Mouse (Mus musculus) heart, adult 18-20 months (tissue): ENCODE data around the gene Gm38431. TPM values are rescaled to one million over a fixed set of nuclear protein-coding genes. Genes with fewer than 3 reads are reported as not detected.
"Not testable (repeated sequence)": the region's sequence is repeated elsewhere in the genome, so short reads cannot be mapped to it uniquely, and the experiment has no call there.

Source experiments
- DNase-seq, 2 experiments: peaks; one replicate each; pipeline ENCODE4 v3.0.0; 2021 to 2022; ENCODE audit warnings: mixed read lengths in 1 of 2
- total RNA-seq, 2 experiments: library from RNA; stranded (reverse); gene quantifications; 2 replicates each; pipeline ENCODE4 v1.2.3; 2021

The Gm38431 gene
- total RNA-seq, 2 experiments from 2014 or later: 0.27 to 0.31 TPM

DNA sequence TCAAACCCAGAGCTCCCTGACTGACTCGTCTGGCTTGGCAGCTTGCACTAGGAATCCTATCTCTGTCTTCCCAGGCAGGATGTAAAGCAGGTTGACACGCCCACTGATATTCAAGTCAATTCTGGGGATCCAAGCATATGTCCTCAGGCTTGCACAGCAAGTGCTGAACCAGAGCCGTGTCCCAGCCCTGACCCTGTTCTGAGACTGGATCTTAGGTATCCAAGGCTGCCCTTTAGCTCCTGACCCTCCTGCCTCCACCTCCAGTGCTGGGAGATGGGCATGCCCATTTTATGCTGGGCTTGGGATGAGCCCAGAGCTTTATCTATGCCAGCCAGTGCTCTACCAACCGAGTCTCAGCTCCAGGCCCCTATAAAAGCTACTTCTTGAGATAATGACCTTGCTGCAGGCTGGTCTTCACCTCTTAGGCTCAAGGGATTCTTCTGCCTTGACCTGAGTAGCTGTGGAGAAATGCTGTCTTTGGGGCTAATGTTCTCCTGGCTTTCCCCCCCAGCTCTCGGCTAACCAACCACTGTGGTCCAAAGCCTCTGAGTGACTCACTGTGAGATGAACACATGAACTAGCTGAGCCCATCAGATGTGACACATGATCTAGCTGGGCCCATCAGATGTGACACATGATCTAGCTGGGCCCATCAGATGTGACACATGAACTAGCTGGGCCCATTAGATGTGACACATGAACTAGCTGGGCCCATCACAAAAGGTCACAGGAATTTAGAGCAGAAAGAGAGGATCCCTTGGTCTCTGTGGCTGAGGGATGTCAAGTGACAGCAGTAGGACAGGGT, 14.2 kb upstream of the Gm38431 start:
- DNase-seq: no peak

DNA sequence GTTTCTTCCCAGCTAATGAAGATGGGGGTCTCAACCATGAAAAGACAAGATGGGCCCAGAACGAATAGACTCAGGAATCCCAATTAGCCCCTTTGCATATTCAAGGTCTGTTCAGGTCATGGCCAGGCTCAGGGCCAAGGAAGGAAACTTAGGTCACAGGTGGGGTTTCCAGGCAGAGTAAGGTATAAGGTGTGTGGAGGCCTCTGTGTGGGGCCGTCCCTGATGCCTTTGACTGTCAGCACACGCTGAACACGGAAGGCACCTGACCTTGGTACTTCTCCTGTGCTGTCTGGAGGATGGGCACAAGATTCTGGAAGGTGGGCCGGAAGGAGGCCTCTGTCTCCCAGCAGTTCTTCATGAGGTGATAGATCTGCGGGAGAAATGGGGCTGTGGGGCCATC, 13.0 kb upstream of the Gm38431 start:
- DNase-seq: no peak

DNA sequence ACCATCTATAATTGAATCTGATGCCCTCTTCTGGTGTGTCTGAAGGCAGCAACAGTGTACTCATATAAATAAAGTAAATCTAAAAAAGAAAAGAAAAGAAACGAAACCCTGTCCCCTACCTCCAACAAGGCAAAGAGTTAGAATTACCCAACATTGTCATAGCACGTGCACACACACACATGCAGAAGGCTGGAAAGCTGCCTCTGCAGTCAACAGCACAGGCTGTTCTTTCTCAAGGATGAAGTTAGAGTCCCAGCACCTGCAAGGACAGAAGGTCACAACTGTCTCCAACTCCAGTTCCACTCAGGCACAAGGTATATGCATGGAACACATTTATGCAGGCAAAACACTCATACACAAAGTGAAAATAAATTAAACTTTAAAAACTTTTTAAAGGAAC, 10.3 kb upstream of the Gm38431 start:
- no peak for DNase-seq

DNA sequence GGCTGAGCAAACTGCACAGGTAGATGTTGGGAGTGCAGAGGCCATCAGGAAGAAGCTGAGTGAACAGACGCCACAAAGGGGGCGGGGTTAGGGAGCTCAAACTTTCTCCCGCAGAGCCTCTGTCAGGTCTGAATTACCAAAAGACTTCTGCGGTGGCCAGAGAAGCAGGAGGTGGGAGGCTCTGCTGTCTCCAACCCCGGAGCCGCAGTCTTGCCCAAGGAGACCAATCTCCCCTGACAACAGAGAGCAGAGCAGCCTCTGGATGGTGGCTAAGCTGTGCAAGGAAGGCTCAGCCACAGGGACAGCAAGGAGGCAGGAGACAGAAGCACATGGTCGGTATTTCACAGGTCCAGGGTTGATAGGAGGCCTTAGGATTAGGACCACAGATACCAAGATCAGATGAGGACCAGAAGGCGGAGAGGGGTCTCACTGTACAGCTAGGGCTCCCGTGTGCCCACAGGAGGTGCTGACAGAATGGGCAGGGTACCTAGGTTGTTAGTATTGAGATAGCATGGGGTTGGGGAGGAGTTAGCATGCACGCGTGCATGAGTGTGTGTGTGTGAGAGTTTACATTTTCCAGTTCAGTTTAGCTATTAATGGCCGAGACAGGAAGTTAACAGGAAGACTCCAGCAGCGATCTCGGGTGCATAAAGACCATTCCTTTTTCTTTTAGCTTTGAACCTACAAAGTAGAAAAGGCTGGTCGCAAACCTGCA, 8.8 kb upstream of the Gm38431 start:
- no peak for DNase-seq

GRCm38 (mm10) chr9:21097793-21098192, 6.0 kb upstream of the Gm38431 start:
- peak in 1 of 2 experiments; percentile 25 for DNase-seq

GRCm38 (mm10) chr9:21095958-21096357, 4.2 kb upstream of the Gm38431 start:
- no peak for DNase-seq

- no peak for DNase-seq
Measured at GRCm38 (mm10) chr9:21093423-21093822, 1.6 kb upstream of the Gm38431 start.

- DNase-seq: peak in 1 of 2 experiments; percentile 20
Measured at GRCm38 (mm10) chr9:21090972-21091706, 658 bp downstream of the Gm38431 start.

DNA sequence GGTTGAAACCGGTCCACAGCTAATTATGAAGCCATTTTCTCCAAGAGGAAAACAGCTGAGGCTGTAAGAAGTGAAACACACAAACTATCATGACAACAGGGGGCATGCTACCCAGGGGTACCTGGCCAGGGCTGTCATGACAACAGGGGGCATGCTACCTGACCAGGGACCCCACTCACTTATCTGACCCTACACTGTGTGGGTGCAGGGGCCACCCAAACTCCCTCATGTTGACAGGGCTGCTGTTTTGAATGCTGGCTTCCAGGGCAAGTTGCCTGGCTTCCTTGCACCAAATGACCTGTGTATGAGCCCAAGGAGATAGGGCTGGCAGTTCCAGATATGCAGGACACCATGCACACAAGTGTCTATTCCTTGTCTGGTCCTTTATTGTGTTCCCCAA, 1.3 kb downstream of the Gm38431 start:
- no peak for DNase-seq

GRCm38 (mm10) chr9:21083324-21083723, 8.5 kb downstream of the Gm38431 start:
- no peak for DNase-seq

DNA sequence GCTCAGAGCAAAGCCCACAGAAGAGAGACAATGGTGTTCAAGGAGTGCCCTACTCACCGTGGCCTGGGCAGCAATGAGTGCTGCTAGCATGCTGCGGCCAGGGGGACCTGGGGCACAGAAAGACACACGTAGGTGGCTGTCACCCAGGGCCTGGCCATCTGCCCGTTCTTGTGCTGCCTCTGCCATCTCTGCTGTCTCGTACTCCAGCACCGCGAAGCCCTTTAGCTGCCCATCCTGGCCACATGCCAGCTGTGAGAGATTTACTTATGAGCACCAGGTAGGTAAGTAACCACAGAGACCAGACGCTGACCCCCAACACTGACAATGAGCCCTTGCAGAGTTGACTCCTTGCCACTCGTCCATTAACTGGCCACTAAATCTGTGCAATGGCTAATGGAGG, 10.7 kb downstream of the Gm38431 start:
- DNase-seq: no peak

- no peak for DNase-seq
Measured at GRCm38 (mm10) chr9:21075625-21076024, 16.2 kb downstream of the Gm38431 start.

- no peak for DNase-seq
Measured at GRCm38 (mm10) chr9:21074173-21074572, 17.6 kb downstream of the Gm38431 start.

DNA sequence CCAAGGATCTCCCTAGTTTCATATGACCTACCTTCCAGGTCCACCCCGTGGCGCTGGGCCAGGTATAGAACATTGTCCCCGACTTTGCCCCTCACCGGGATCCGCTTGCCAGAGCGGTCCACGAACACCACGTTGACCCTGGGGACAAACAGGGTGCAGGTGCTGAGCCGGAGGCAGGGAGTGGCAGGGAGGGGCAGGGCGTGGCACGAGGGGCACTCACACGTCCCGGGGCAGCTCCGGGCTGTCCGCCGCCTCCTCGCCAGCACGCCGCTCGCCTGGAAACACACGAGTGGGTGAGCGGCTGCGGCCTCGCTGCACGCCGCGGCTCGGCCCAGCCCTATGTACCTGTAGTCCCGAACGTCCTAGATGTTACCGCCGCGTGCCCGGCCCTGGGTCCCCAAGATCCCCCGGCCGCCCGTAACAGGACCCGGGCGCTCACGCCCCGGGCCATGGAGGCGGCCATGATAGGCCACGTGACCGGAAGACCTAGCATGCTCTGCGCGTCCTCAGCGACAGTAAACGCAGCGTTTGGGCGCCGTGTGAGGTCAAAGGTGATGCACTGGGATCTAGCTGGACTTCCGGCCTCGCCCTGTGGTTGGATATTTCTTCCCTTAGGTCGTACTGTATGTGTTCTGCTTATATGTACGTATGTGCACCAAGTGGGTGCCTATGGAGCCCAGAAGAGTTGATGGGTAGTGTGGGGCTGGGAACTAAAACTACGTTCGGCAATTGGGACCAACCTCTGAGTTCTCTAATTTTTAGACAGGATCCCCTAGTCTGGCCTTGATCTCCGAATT, 18.6 kb downstream of the Gm38431 start, which contains the start of the genes Gm49373 and Fdx1l:
Gm49373 (minus strand) TSS at position 53 of the 797 bp plus-strand sequence.
Fdx1l (minus strand) TSS at position 571 of the 797 bp plus-strand sequence.
- peak; percentile 93 for DNase-seq

DNA sequence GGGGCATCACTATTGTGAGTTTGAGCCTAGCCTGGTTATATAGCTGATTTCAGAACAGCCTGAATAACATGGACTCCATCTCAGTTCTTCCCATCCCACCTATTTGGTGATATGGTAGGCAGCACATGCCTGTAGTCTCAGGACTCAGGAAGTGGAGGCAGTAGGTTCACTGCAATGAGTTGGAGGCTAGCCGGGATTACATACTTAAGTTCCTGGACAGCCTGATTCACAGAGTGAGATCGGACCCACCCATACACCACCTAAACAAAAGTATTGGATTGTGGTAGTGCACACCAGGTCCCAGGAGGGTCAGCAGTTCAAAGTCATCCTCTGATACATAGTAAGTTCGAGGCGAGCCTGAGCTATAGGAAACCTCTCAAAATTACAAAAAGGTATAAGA, 19.2 kb downstream of the Gm38431 start:
- DNase-seq: no peak

DNA sequence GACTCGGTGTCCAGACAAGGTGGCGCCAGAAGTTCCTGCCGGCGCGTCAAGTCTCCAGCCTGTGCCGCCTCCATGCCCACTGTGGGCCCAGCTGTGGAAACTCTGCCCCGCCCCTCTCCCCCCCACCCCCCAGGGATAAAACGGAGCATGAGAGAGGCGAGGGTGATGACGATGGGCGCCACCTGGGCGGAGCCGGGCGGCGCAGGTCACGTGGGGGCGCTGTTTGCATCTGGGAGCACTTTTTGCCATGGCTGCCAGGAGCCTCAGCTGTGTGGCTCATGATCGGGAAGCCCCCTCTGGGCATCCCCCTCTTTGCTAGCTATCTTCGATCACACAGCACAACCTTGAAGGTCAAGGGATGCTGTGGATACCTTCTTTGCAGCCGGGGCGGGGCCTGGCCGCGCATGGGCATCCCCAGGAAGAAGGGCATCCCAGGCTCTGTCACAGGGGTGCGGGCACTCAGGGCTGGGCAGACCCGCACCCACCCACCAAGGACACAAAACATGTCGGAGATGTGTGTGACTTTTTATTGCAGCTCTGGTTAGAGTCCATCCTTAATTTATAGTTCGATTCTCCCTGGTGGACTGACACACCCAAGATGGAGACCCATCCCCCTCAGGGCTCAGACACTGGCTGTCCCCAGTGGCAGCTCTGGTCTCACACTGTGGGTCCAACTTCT, 24.7 kb downstream of the Gm38431 start, which contains the start of gene Zglp1:
Zglp1 (minus strand) TSS at position 88 of the 679 bp plus-strand sequence.
- no peak for DNase-seq

- DNase-seq: no peak
Measured at GRCm38 (mm10) chr9:21062928-21063327, 28.9 kb downstream of the Gm38431 start.

DNA sequence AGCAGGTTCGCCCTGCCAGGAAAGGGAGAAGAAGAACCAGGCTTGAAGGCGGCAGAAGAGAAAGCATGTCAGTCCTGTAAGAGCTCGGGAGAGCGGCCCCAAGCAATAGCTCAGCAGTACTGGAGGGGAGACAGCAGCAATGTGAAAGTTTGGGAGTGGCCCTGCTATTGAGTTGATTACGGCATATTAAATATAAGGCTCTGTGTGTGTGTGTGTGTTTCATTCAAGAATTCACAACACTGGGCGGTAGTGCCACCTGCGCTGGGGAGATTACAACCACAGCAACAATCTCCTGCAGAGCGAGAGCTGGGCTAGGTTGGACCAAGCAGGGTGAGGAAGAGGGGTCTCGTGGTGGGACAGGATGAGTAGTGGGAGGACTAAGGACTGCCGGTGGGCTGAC, 40.2 kb downstream of the Gm38431 start:
- DNase-seq: no peak

DNA sequence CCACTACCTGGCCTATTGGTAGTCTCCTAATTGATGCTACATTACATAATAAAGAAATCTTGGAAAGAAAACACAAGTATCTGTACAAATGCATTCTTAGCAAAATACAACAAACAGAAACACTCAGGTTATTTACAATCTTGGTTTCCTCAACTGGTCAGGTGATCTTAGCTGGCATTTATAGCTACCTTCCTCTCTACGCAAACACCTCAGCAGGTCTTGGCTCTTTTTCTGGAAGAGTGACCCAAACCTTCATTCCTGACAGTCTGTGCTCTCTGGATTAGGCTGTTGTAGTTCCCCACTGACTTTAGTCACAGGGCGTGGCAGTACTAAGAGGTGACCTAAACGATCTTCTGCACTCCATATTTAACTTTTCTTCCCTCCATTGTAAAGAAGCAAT, 46.6 kb downstream of the Gm38431 start:
- no peak for DNase-seq

- not testable (repeated sequence) for DNase-seq
Measured at GRCm38 (mm10) chr9:21044785-21045184, 47.0 kb downstream of the Gm38431 start.

- DNase-seq: no peak
Measured at GRCm38 (mm10) chr9:21043563-21043962, 48.2 kb downstream of the Gm38431 start.
